Mouse (Mus musculus): ENCODE measurements around the gene Ccdc71. TPM values are rescaled to one million over a fixed set of nuclear protein-coding genes. Genes with fewer than 3 reads are reported as not detected.

Ccdc71 gene
- total and polyA plus RNA-seq, 2 experiments from 2014 or later, result 24.0 to 25.1 TPM

DNA sequence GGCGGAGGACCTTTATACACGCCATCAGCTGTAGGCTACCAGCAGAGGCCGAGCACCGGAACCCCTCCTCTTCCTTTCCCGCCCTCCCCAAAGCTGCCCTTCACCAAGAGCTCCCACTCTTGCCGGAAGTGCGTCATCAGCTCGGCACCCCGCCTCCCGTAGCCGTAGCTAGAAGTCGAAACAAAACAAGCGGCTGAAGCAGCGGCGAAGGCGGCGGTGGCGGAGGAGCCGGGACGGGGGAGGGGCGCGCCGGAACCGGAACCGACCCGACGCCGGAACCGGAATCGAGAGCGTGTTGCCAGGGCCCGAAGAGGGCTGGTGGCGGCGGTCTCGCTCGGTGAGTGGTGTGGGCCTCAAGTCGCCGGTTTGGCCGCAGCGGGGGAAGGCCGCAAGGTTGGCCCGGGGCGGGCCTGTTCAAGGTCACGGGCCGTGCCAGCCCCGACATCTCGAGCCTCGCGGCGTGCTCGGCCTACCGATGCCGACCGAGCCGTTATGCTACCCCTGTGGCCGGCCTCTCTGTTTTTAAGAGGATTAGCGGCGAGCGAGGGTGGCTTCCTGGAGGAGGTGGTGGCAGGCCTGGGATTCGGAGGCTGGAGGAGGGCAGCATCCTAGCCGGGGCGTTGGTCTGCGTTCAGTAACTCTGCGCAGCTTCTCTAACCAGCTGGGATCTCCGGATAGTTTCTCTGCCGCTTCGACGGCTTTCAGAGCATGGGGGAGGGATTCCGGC, 30.4 kb downstream of the Ccdc71 start, which contains the start of gene Usp19:
Usp19 (plus strand) TSS at position 44 of the 727 bp plus-strand sequence.
- WGBS, result under 1% methylated on average over 68 of the region's 69 CpGs
- peak within 1 kb of the TSS; percentile 66 for H3K4me3 ChIP-seq (ENCODE audit: low read depth, low read length)
- TF ChIP-seq CTCF (IDR thresholded peaks at IDR 0.05; ENCODE audit: low read depth) (no peak), EP300 (IDR thresholded peaks at IDR 0.05; ENCODE audit: low read depth) (peak; percentile 83)

DNA sequence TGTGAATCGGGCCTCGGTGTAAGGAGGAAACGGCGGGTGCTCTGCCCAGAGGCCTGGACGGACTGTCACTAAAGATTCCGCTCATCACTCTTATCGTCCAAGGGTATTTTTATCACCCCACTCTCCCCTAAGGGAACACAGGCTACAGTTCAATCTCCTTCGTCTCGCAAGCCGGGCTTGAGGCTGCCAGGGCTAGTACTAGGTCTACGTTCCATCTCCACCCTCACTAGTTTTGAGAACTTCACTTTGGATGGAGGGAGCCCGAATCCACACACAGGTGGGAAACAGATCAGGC, 30.9 kb downstream of the Ccdc71 start:
- H3K9me3 ChIP-seq (replicated peaks; ENCODE audit: control insufficient read depth, low read length), result no peaks in the 10 kb centered on the region
- peak overlapping the region; percentile 95 for H3K27ac ChIP-seq (ENCODE audit: low read depth)
- H3K4me3 ChIP-seq (ENCODE audit: low read depth, low read length), result peak overlapping the region; percentile 66
- H3K36me3 ChIP-seq (replicated peaks; ENCODE audit: control insufficient read depth, insufficient read depth, low read length), result peaks cover 81% of the 10 kb centered on the region
- peak overlapping the region; percentile 78 for H3K9ac ChIP-seq (replicated peaks; ENCODE audit: low read depth, low read length)
- WGBS, result 0% methylated on average over 12 of the region's 12 CpGs
- TF ChIP-seq CTCF (IDR thresholded peaks at IDR 0.05; ENCODE audit: low read depth) (no peak), EP300 (IDR thresholded peaks at IDR 0.05; ENCODE audit: low read depth) (no peak)
- no peak for DNase-seq (ENCODE audit: low spot score)
- H3K4me2 ChIP-seq (ENCODE audit: low read depth, low read length), result peak overlapping the region; percentile 78
- no peak for ATAC-seq (ENCODE audit: insufficient read depth, low read depth)
- no peaks in the 10 kb centered on the region for H3K27me3 ChIP-seq (ENCODE audit: control insufficient read depth, insufficient read depth, low read length)
- H3K4me1 ChIP-seq (ENCODE audit: control insufficient read depth, insufficient read depth), result peaks cover 12% of the 10 kb centered on the region

More for the DNA sequence above, 30.4 kb downstream of the Ccdc71 start, which contains the start of gene Usp19:
- peaks cover 81% of the 10 kb centered on the region for H3K36me3 ChIP-seq (replicated peaks; ENCODE audit: control insufficient read depth, insufficient read depth, low read length)
- peak within 1 kb of the TSS; percentile 95 for H3K27ac ChIP-seq (ENCODE audit: low read depth)
- H3K9ac ChIP-seq (replicated peaks; ENCODE audit: low read depth, low read length), result peak within 1 kb of the TSS; percentile 78
- peak within 1 kb of the TSS; percentile 78 for H3K4me2 ChIP-seq (ENCODE audit: low read depth, low read length)
- DNase-seq (ENCODE audit: low spot score), result peak; percentile 98
- no peaks in the 10 kb centered on the region for H3K9me3 ChIP-seq (replicated peaks; ENCODE audit: control insufficient read depth, low read length)
- H3K27me3 ChIP-seq (ENCODE audit: control insufficient read depth, insufficient read depth, low read length), result no peaks in the 10 kb centered on the region
- peaks cover 12% of the 10 kb centered on the region for H3K4me1 ChIP-seq (ENCODE audit: control insufficient read depth, insufficient read depth)
- peak; percentile 93 for ATAC-seq (ENCODE audit: insufficient read depth, low read depth)

DNA sequence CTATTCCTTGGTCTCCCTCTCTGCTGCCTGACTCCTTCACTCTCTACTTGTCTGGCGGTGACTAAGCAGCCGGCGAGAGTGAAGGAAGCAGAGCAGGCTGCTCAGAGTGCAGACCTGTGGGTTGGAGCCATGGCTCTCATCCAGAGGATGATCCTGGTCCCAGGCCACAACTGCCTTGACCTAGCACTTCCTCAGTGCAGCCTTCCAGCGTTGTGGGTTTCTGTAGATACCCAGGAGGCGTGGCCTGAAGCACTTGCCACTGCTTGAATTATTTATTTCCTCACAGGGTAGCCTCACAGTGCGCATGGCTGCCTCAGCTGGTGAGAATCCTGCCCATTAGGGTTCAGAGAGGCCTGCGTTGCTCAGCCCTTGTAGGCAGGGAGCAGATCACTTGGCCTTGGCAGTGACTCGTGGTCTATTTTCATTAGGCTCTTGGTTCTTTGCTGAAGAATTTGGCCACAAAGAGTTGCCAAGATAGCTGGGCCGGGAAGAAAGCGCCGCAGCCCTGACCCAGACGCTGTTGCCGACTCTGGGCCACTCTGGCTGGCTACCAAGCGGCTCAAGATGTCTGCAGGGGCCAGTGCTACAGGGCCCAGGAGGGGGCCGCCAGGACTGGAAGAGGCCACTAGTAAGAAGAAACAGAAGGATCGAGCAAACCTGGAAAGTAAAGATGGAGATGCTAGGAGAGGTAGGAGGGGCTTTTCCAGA, 31.9 kb downstream of the Ccdc71 start:
- peak overlapping the region; percentile 78 for H3K9ac ChIP-seq (replicated peaks; ENCODE audit: low read depth, low read length)
- peak overlapping the region; percentile 78 for H3K4me2 ChIP-seq (ENCODE audit: low read depth, low read length)
- TF ChIP-seq CTCF (IDR thresholded peaks at IDR 0.05; ENCODE audit: low read depth) (no peak), EP300 (IDR thresholded peaks at IDR 0.05; ENCODE audit: low read depth) (no peak)
- WGBS, result 58% methylated on average over 16 of the region's 16 CpGs
- H3K27ac ChIP-seq (ENCODE audit: low read depth), result peak overlapping the region; percentile 95; the same call in 1 of the 2 replicates
- peak overlapping the region; percentile 66 for H3K4me3 ChIP-seq (ENCODE audit: low read depth, low read length)
- H3K4me1 ChIP-seq (ENCODE audit: control insufficient read depth, insufficient read depth), result peaks cover 12% of the 10 kb centered on the region
- H3K27me3 ChIP-seq (ENCODE audit: control insufficient read depth, insufficient read depth, low read length), result no peaks in the 10 kb centered on the region
- peaks cover 81% of the 10 kb centered on the region for H3K36me3 ChIP-seq (replicated peaks; ENCODE audit: control insufficient read depth, insufficient read depth, low read length)
- ATAC-seq (ENCODE audit: insufficient read depth, low read depth), result no peak
- H3K9me3 ChIP-seq (replicated peaks; ENCODE audit: control insufficient read depth, low read length), result no peaks in the 10 kb centered on the region
- DNase-seq (ENCODE audit: low spot score), result no peak

DNA sequence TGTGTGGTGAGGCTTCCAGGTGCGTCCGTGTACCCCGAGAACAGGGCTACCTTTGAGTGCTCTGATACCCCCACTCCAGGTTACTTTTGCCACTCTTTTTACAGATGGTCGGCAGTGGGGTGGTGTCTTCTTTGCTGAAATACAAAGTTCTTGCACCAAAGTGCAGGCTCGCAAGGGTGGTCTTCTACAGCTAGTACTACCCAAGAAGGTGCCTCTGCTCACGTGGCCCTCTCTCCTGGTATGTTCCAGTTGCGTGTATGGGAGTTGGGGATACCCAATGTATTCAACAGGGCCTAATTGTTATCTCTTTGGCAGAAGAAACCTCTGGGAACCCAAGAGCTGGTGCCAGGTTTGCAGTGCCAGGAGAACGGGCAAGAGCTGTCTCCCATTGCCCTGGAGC, 32.9 kb downstream of the Ccdc71 start:
- TF ChIP-seq CTCF (IDR thresholded peaks at IDR 0.05; ENCODE audit: low read depth) (no peak), EP300 (IDR thresholded peaks at IDR 0.05; ENCODE audit: low read depth) (no peak)
- Histone ChIP-seq H3K9me3 (replicated peaks; ENCODE audit: control insufficient read depth, low read length) (no peaks in the 10 kb centered on the region), H3K4me2 (ENCODE audit: low read depth, low read length) (no peak overlapping the region), H3K36me3 (replicated peaks; ENCODE audit: control insufficient read depth, insufficient read depth, low read length) (peaks cover 81% of the 10 kb centered on the region), H3K27me3 (ENCODE audit: control insufficient read depth, insufficient read depth, low read length) (no peaks in the 10 kb centered on the region), H3K4me3 (ENCODE audit: low read depth, low read length) (no peak overlapping the region), H3K9ac (replicated peaks; ENCODE audit: low read depth, low read length) (no peak overlapping the region), H3K4me1 (ENCODE audit: control insufficient read depth, insufficient read depth) (peaks cover 12% of the 10 kb centered on the region), H3K27ac (ENCODE audit: low read depth) (no peak overlapping the region)
- WGBS, result 97% methylated on average over 8 of the region's 8 CpGs
- ATAC-seq (ENCODE audit: insufficient read depth, low read depth), result no peak
- no peak for DNase-seq (ENCODE audit: low spot score)

DNA sequence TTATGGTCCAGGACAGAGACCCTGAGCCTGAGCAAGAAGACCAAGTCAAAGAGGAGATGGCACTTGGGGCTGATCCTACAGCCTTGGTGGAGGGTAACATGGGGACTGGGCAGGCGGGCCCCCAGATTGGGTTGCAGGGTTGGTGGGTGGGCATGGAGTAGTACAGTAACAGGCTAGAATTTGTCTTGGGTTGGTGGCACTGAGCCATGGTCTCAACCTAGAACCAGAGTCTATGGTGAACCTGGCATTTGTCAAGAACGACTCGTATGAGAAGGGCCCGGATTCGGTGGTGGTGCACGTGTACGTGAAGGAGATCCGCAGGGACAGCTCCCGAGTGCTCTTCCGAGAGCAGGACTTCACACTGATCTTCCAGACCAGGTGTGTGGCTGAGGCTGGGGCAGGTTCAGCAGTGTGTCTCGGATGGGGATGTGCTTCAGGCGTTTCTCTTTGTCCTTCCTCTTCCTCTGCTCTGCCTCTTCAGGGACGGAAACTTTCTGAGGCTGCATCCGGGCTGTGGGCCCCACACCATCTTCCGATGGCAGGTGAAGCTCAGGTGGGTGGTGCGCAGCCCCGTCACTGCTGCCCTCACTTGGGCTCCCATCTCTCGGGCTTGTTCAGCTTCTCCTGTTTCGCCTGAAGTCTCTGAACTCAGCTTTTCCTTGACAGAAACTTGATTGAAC, 34.0 kb downstream of the Ccdc71 start:
- WGBS, result 92% methylated on average over 19 of the region's 19 CpGs
- Histone ChIP-seq H3K4me2 (ENCODE audit: low read depth, low read length) (no peak overlapping the region), H3K27me3 (ENCODE audit: control insufficient read depth, insufficient read depth, low read length) (no peaks in the 10 kb centered on the region), H3K9me3 (replicated peaks; ENCODE audit: control insufficient read depth, low read length) (no peaks in the 10 kb centered on the region), H3K27ac (ENCODE audit: low read depth) (no peak overlapping the region), H3K9ac (replicated peaks; ENCODE audit: low read depth, low read length) (no peak overlapping the region), H3K36me3 (replicated peaks; ENCODE audit: control insufficient read depth, insufficient read depth, low read length) (peaks cover 81% of the 10 kb centered on the region), H3K4me1 (ENCODE audit: control insufficient read depth, insufficient read depth) (peaks cover 12% of the 10 kb centered on the region), H3K4me3 (ENCODE audit: low read depth, low read length) (no peak overlapping the region)
- DNase-seq (ENCODE audit: low spot score) (no peak), ATAC-seq (ENCODE audit: insufficient read depth, low read depth) (no peak)
- TF ChIP-seq CTCF (IDR thresholded peaks at IDR 0.05; ENCODE audit: low read depth) (no peak), EP300 (IDR thresholded peaks at IDR 0.05; ENCODE audit: low read depth) (no peak)

Measured in heart, postnatal 0 days (tissue).